Mouse (Mus musculus): ENCODE results near the gene Kpna4. TPM values are rescaled to one million over a fixed set of nuclear protein-coding genes. Genes with fewer than 3 reads are reported as not detected.

Kpna4 gene
- polyA plus RNA-seq, 1 experiment from 2014 or later, result 29.7 TPM

- Histone ChIP-seq H3K27ac (no peak overlapping the region), H3K4me3 (replicated peaks) (no peak overlapping the region), H3K9me3 (no peaks in the 10 kb centered on the region), H3K27me3 (replicated peaks) (no peaks in the 10 kb centered on the region), H3K36me3 (no peaks in the 10 kb centered on the region), H3K4me1 (no peaks in the 10 kb centered on the region), H3K4me2 (no peak overlapping the region), H3K9ac (no peak overlapping the region)
- no peak for ATAC-seq (ENCODE audit: insufficient read depth, low FRiP score, low read depth)
- WGBS, result 85% methylated on average over 7 of the region's 7 CpGs
These were observed 15.6 kb upstream of the Kpna4 start for GRCm38 (mm10) chr3:69142372-69142994.

- Histone ChIP-seq H3K4me1 (no peaks in the 10 kb centered on the region), H3K4me2 (no peak overlapping the region), H3K4me3 (replicated peaks) (no peak overlapping the region), H3K9ac (no peak overlapping the region), H3K9me3 (no peaks in the 10 kb centered on the region), H3K36me3 (no peaks in the 10 kb centered on the region), H3K27ac (no peak overlapping the region), H3K27me3 (replicated peaks) (no peaks in the 10 kb centered on the region)
- ATAC-seq (ENCODE audit: insufficient read depth, low FRiP score, low read depth), result no peak
- WGBS, result 73% methylated on average over 4 of the region's 4 CpGs
These were observed 13.9 kb upstream of the Kpna4 start for GRCm38 (mm10) chr3:69140851-69141250.

- H3K4me3 ChIP-seq (replicated peaks), result no peak overlapping the region
- H3K4me1 ChIP-seq, result no peaks in the 10 kb centered on the region
- H3K9ac ChIP-seq, result no peak overlapping the region
- H3K27ac ChIP-seq, result no peak overlapping the region
- H3K36me3 ChIP-seq, result no peaks in the 10 kb centered on the region
- 80% methylated on average over 6 of the region's 6 CpGs for WGBS
- H3K27me3 ChIP-seq (replicated peaks), result no peaks in the 10 kb centered on the region
- ATAC-seq (ENCODE audit: insufficient read depth, low FRiP score, low read depth), result no peak
- H3K9me3 ChIP-seq, result no peaks in the 10 kb centered on the region
- H3K4me2 ChIP-seq, result no peak overlapping the region
These were observed 9.1 kb upstream of the Kpna4 start for GRCm38 (mm10) chr3:69136059-69136458.

- Histone ChIP-seq H3K36me3 (no peaks in the 10 kb centered on the region), H3K27ac (no peak overlapping the region), H3K4me3 (replicated peaks) (no peak overlapping the region), H3K9ac (no peak overlapping the region), H3K27me3 (replicated peaks) (no peaks in the 10 kb centered on the region), H3K4me1 (no peaks in the 10 kb centered on the region), H3K9me3 (no peaks in the 10 kb centered on the region), H3K4me2 (no peak overlapping the region)
- no peak for ATAC-seq (ENCODE audit: insufficient read depth, low FRiP score, low read depth)
- 84% methylated on average over 4 of the region's 4 CpGs for WGBS
These were observed 4.1 kb upstream of the Kpna4 start for GRCm38 (mm10) chr3:69130973-69131372.

- H3K36me3 ChIP-seq, result no peaks in the 10 kb centered on the region
- peak overlapping the region; percentile 96 for H3K4me3 ChIP-seq (replicated peaks)
- no peaks in the 10 kb centered on the region for H3K27me3 ChIP-seq (replicated peaks)
- peak overlapping the region; percentile 72 for H3K4me2 ChIP-seq
- no peaks in the 10 kb centered on the region for H3K9me3 ChIP-seq
- peaks cover 8% of the 10 kb centered on the region for H3K4me1 ChIP-seq
- H3K27ac ChIP-seq, result no peak overlapping the region
- H3K9ac ChIP-seq, result peak overlapping the region; percentile 65; the same call in 1 of the 2 replicates
- WGBS, result 8% methylated on average over 9 of the region's 9 CpGs
- no peak for ATAC-seq (ENCODE audit: insufficient read depth, low FRiP score, low read depth)
These were observed 780 bp upstream of the Kpna4 start for GRCm38 (mm10) chr3:69127693-69128092.

- no peaks in the 10 kb centered on the region for H3K9me3 ChIP-seq
- peak; percentile 65; the same call in 1 of the 2 replicates for ATAC-seq (ENCODE audit: insufficient read depth, low FRiP score, low read depth)
- no peaks in the 10 kb centered on the region for H3K27me3 ChIP-seq (replicated peaks)
- H3K36me3 ChIP-seq, result no peaks in the 10 kb centered on the region
- under 1% methylated on average over 10 of the region's 10 CpGs for WGBS
- peak overlapping the region; percentile 96 for H3K27ac ChIP-seq
- peak overlapping the region; percentile 96 for H3K4me3 ChIP-seq (replicated peaks)
- H3K4me1 ChIP-seq, result peaks cover 8% of the 10 kb centered on the region
- peak overlapping the region; percentile 65 for H3K9ac ChIP-seq
- peak overlapping the region; percentile 72 for H3K4me2 ChIP-seq
These were observed 399 bp upstream of the Kpna4 start for GRCm38 (mm10) chr3:69127346-69127678.

GRCm38 (mm10) chr3:69125891-69126508 is 913 bp downstream of the Kpna4 start:
- Histone ChIP-seq H3K27ac (peak overlapping the region; percentile 96), H3K9me3 (no peaks in the 10 kb centered on the region), H3K4me2 (peak overlapping the region; percentile 56), H3K4me3 (replicated peaks) (peak overlapping the region; percentile 96), H3K4me1 (peaks cover 8% of the 10 kb centered on the region), H3K27me3 (replicated peaks) (no peaks in the 10 kb centered on the region), H3K36me3 (no peaks in the 10 kb centered on the region), H3K9ac (peak overlapping the region; percentile 93)
- under 1% methylated on average over 35 of the region's 35 CpGs for WGBS
- no peak for ATAC-seq (ENCODE audit: insufficient read depth, low FRiP score, low read depth)

- Histone ChIP-seq H3K9me3 (no peaks in the 10 kb centered on the region), H3K27me3 (replicated peaks) (no peaks in the 10 kb centered on the region), H3K4me2 (peak overlapping the region; percentile 56), H3K4me1 (peaks cover 8% of the 10 kb centered on the region), H3K9ac (peak overlapping the region; percentile 93; the same call in 1 of the 2 replicates), H3K4me3 (replicated peaks) (peak overlapping the region; percentile 96), H3K36me3 (no peaks in the 10 kb centered on the region), H3K27ac (peak overlapping the region; percentile 96; the same call in 1 of the 2 replicates)
- whole genome bisulfite sequencing, result 14% methylated on average over 4 of the region's 4 CpGs
- ATAC-seq (ENCODE audit: insufficient read depth, low FRiP score, low read depth), result no peak
These were observed 1.5 kb downstream of the Kpna4 start for GRCm38 (mm10) chr3:69125461-69125860.

GRCm38 (mm10) chr3:69118827-69119226 is 8.1 kb downstream of the Kpna4 start:
- Histone ChIP-seq H3K4me3 (replicated peaks) (no peak overlapping the region), H3K36me3 (no peaks in the 10 kb centered on the region), H3K4me1 (peaks cover 3% of the 10 kb centered on the region; the same call in 1 of the 2 replicates), H3K4me2 (no peak overlapping the region), H3K27me3 (replicated peaks) (no peaks in the 10 kb centered on the region), H3K27ac (no peak overlapping the region), H3K9ac (no peak overlapping the region), H3K9me3 (no peaks in the 10 kb centered on the region)
- no peak for ATAC-seq (ENCODE audit: insufficient read depth, low FRiP score, low read depth)
- WGBS, result 60% methylated on average over 3 of the region's 3 CpGs

GRCm38 (mm10) chr3:69114760-69115159 is 12.2 kb downstream of the Kpna4 start:
- H3K9ac ChIP-seq, result no peak overlapping the region

GRCm38 (mm10) chr3:69113956-69114355 is 13.0 kb downstream of the Kpna4 start:
- no peaks in the 10 kb centered on the region for H3K4me1 ChIP-seq
- no peak overlapping the region for H3K4me2 ChIP-seq
- ATAC-seq (ENCODE audit: insufficient read depth, low FRiP score, low read depth), result no peak
- H3K9ac ChIP-seq, result no peak overlapping the region
- no peak overlapping the region for H3K4me3 ChIP-seq (replicated peaks)
- H3K36me3 ChIP-seq, result no peaks in the 10 kb centered on the region
- no peaks in the 10 kb centered on the region for H3K27me3 ChIP-seq (replicated peaks)
- 70% methylated on average over 1 of the region's 1 CpGs for WGBS
- no peaks in the 10 kb centered on the region for H3K9me3 ChIP-seq
- no peak overlapping the region for H3K27ac ChIP-seq

More at GRCm38 (mm10) chr3:69114760-69115159, 12.2 kb downstream of the Kpna4 start:
- no peaks in the 10 kb centered on the region for H3K9me3 ChIP-seq
- no peak for ATAC-seq (ENCODE audit: insufficient read depth, low FRiP score, low read depth)
- H3K4me1 ChIP-seq, result no peaks in the 10 kb centered on the region
- H3K4me3 ChIP-seq (replicated peaks), result no peak overlapping the region
- H3K27me3 ChIP-seq (replicated peaks), result no peaks in the 10 kb centered on the region
- no peak overlapping the region for H3K4me2 ChIP-seq
- H3K36me3 ChIP-seq, result no peaks in the 10 kb centered on the region
- H3K27ac ChIP-seq, result no peak overlapping the region
- WGBS, result 92% methylated on average over 1 of the region's 1 CpGs

- Histone ChIP-seq H3K27ac (no peak overlapping the region), H3K9me3 (no peaks in the 10 kb centered on the region), H3K4me2 (no peak overlapping the region), H3K27me3 (replicated peaks) (no peaks in the 10 kb centered on the region), H3K4me1 (no peaks in the 10 kb centered on the region), H3K9ac (no peak overlapping the region), H3K36me3 (no peaks in the 10 kb centered on the region), H3K4me3 (replicated peaks) (no peak overlapping the region)
- 95% methylated on average over 1 of the region's 1 CpGs for WGBS
- ATAC-seq (ENCODE audit: insufficient read depth, low FRiP score, low read depth), result no peak
These were observed 17.8 kb downstream of the Kpna4 start for GRCm38 (mm10) chr3:69109079-69109478.
